Mouse (Mus musculus): Measurements from ENCODE around the gene C2cd4c. TPM values are rescaled to one million over a fixed set of nuclear protein-coding genes. Genes with fewer than 3 reads are reported as not detected.

The C2cd4c gene
- total RNA-seq (2021) (under 1 TPM in 1 of 2 experiments, not detected in 1; 0.10 TPM), polyA plus RNA-seq (2012; rRNA removed) (0.02 and 0.09 TPM in 2 replicates)
- long read RNA-seq = 0 reads

DNA sequence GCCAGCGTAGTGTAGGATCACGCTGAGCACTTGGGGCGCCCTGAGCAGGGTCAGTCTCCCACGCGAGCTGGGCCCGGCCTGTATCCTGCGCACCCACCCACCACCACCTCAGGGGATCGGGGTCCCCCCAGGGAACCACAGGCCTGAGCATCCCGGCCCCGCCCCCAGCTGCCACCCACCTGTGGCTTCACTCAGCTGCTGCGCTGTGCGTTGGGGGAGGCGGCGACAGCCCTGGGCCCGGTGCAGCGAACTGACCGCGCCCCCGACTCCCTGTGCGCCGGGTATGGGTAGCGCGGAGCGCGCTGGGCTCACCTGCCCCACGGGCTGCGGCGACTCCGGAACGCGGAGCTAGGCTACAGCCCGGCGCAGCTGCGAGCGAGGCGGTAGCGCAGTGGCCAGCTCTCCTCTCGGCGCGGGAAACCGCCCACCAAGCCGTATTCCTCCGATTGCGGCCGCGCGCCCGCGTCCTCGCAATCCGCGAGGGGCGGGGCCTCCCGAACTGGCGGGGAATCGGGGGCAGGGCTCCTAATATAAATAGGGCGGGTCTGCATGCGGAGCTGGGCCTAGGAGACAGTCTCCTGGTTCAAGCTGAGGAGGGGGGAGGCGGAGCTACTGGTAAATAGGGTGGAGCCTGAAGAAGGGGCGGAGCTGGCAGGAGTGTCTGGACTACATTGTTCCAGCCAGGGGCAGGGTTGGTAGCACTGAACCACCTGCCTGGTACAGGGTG, at the start of gene C2cd4c:
Gene C2cd4c (minus strand): TSS at position 448 of the 727 bp plus-strand sequence.
- no peaks in the 10 kb centered on the region for H3K79me2 ChIP-seq (replicated peaks; ENCODE audit: control insufficient read depth, insufficient read depth, low read length)
- intact Hi-C loops (cut with DNase I) = no loop called here
- peak; percentile 34 to 45 for DNase-seq
- H3K36me3 ChIP-seq (ENCODE audit: control insufficient read depth, insufficient read depth, low read length) = no peaks in the 10 kb centered on the region
- TF ChIP-seq POLR2A (IDR thresholded peaks at IDR 0.05; ENCODE audit: insufficient read depth, low read depth, low read length) (no peak), CTCF (IDR thresholded peaks at IDR 0.05) (no peak), EP300 (IDR thresholded peaks at IDR 0.05; ENCODE audit: insufficient read depth, low read depth, low read length) (no peak)
- peaks cover 2% of the 10 kb centered on the region; the same call in 1 of the 2 replicates for H3K4me1 ChIP-seq (ENCODE audit: control insufficient read depth, insufficient read depth, low read length)
- H3K27ac ChIP-seq = no peak within 1 kb of the TSS
- H3K4me3 ChIP-seq = peak within 1 kb of the TSS; percentile 51
- WGBS = 3% methylated on average over 60 of the region's 60 CpGs
- peaks cover 12% of the 10 kb centered on the region for H3K27me3 ChIP-seq (ENCODE audit: control insufficient read depth, insufficient read depth, low read length)
- H3K9ac ChIP-seq (ENCODE audit: low read depth, low read length) = peak within 1 kb of the TSS; percentile 46

- intact Hi-C loops (cut with DNase I) = loop anchor here (10.0 kb wide), 1 partner anchor 907 kb away; the partner anchor contains the start of gene Ccdc105
Observed at GRCm38 (mm10) chr10:79661861-79662260, 48.0 kb upstream of the C2cd4c start.

GRCm38 (mm10) chr10:79660298-79660697, 46.5 kb upstream of the C2cd4c start:
- no peak overlapping the region for H3K9ac ChIP-seq (ENCODE audit: low read depth, low read length)
- H3K27ac ChIP-seq = no peak overlapping the region
- intact Hi-C loops (cut with DNase I) = loop anchor here (10.0 kb wide), 1 partner anchor 905 kb away; the partner anchor contains the start of gene Ccdc105
- H3K4me1 ChIP-seq (ENCODE audit: control insufficient read depth, insufficient read depth, low read length) = no peaks in the 10 kb centered on the region
- no peaks in the 10 kb centered on the region for H3K36me3 ChIP-seq (ENCODE audit: control insufficient read depth, insufficient read depth, low read length)
- TF ChIP-seq POLR2A (IDR thresholded peaks at IDR 0.05; ENCODE audit: insufficient read depth, low read depth, low read length) = no peak
- peak; percentile 40 for TF ChIP-seq CTCF (IDR thresholded peaks at IDR 0.05)
- WGBS = 85% methylated on average over 2 of the region's 2 CpGs
- no peaks in the 10 kb centered on the region for H3K27me3 ChIP-seq (ENCODE audit: control insufficient read depth, insufficient read depth, low read length)
- no peak for DNase-seq
- H3K79me2 ChIP-seq (replicated peaks; ENCODE audit: control insufficient read depth, insufficient read depth, low read length) = no peaks in the 10 kb centered on the region
- H3K4me3 ChIP-seq = no peak overlapping the region

More at GRCm38 (mm10) chr10:79661861-79662260, 48.0 kb upstream of the C2cd4c start:
- Histone ChIP-seq H3K27me3 (ENCODE audit: control insufficient read depth, insufficient read depth, low read length) (no peaks in the 10 kb centered on the region), H3K4me1 (ENCODE audit: control insufficient read depth, insufficient read depth, low read length) (no peaks in the 10 kb centered on the region), H3K79me2 (replicated peaks; ENCODE audit: control insufficient read depth, insufficient read depth, low read length) (no peaks in the 10 kb centered on the region), H3K4me3 (no peak overlapping the region), H3K27ac (no peak overlapping the region), H3K36me3 (ENCODE audit: control insufficient read depth, insufficient read depth, low read length) (no peaks in the 10 kb centered on the region), H3K9ac (ENCODE audit: low read depth, low read length) (no peak overlapping the region)
- DNase-seq = no peak
- 41% methylated on average over 3 of the region's 3 CpGs for WGBS
- TF ChIP-seq EP300 (IDR thresholded peaks at IDR 0.05; ENCODE audit: insufficient read depth, low read depth, low read length) (no peak), POLR2A (IDR thresholded peaks at IDR 0.05; ENCODE audit: insufficient read depth, low read depth, low read length) (no peak), CTCF (IDR thresholded peaks at IDR 0.05) (no peak)

- Histone ChIP-seq H3K9ac (ENCODE audit: low read depth, low read length) (no peak overlapping the region), H3K36me3 (ENCODE audit: control insufficient read depth, insufficient read depth, low read length) (no peaks in the 10 kb centered on the region), H3K27ac (no peak overlapping the region), H3K4me3 (no peak overlapping the region), H3K4me1 (ENCODE audit: control insufficient read depth, insufficient read depth, low read length) (no peaks in the 10 kb centered on the region), H3K27me3 (ENCODE audit: control insufficient read depth, insufficient read depth, low read length) (peaks cover 2% of the 10 kb centered on the region; the same call in 1 of the 2 replicates), H3K79me2 (replicated peaks; ENCODE audit: control insufficient read depth, insufficient read depth, low read length) (no peaks in the 10 kb centered on the region)
- intact Hi-C loops (cut with DNase I) = no loop called here
- DNase-seq = no peak
- TF ChIP-seq EP300 (IDR thresholded peaks at IDR 0.05; ENCODE audit: insufficient read depth, low read depth, low read length) (no peak), CTCF (IDR thresholded peaks at IDR 0.05) (peak; percentile 37)
- WGBS = 21% methylated on average over 4 of the region's 4 CpGs
Observed at GRCm38 (mm10) chr10:79658829-79659228, 45.0 kb upstream of the C2cd4c start.

- Histone ChIP-seq H3K27ac (no peak overlapping the region), H3K27me3 (ENCODE audit: control insufficient read depth, insufficient read depth, low read length) (peaks cover 2% of the 10 kb centered on the region; the same call in 1 of the 2 replicates), H3K4me1 (ENCODE audit: control insufficient read depth, insufficient read depth, low read length) (no peaks in the 10 kb centered on the region), H3K4me3 (no peak overlapping the region), H3K9ac (ENCODE audit: low read depth, low read length) (no peak overlapping the region), H3K36me3 (ENCODE audit: control insufficient read depth, insufficient read depth, low read length) (no peaks in the 10 kb centered on the region), H3K79me2 (replicated peaks; ENCODE audit: control insufficient read depth, insufficient read depth, low read length) (no peaks in the 10 kb centered on the region)
- 58% methylated on average over 1 of the region's 1 CpGs for WGBS
- intact Hi-C loops (cut with DNase I) = no loop called here
- TF ChIP-seq EP300 (IDR thresholded peaks at IDR 0.05; ENCODE audit: insufficient read depth, low read depth, low read length) (no peak), POLR2A (IDR thresholded peaks at IDR 0.05; ENCODE audit: insufficient read depth, low read depth, low read length) (no peak), CTCF (IDR thresholded peaks at IDR 0.05) (no peak)
- no peak for DNase-seq
Observed at GRCm38 (mm10) chr10:79654946-79655395, 41.1 kb upstream of the C2cd4c start.

DNA sequence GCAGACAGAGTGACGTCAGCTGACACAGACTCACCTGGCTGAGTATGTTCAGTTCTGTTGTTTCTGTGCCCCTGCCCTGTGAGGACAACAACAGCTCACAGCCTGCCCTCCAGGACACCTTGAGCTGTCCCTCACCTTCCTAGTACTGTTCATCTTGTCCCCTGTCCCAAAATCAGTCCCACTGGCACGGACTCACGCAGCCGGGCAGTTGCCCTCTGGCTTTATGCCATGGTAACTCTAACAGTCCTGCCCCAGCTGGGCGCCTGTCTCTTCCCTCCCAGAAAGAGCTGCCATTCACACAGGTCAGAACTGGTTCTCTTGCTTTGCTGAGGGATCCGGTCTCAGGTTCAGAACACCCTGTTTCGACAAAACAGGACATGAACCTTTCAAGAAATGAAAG, 39.0 kb upstream of the C2cd4c start:
- no peak overlapping the region for H3K27ac ChIP-seq

More for the DNA sequence above, 39.0 kb upstream of the C2cd4c start:
- peak in 1 of 2 experiments; percentile 36 for DNase-seq
- no peaks in the 10 kb centered on the region for H3K36me3 ChIP-seq (ENCODE audit: control insufficient read depth, insufficient read depth, low read length)
- H3K27me3 ChIP-seq (ENCODE audit: control insufficient read depth, insufficient read depth, low read length) = peaks cover 2% of the 10 kb centered on the region; the same call in 1 of the 2 replicates
- no peak overlapping the region for H3K4me3 ChIP-seq
- no peaks in the 10 kb centered on the region for H3K4me1 ChIP-seq (ENCODE audit: control insufficient read depth, insufficient read depth, low read length)
- no peak for TF ChIP-seq CTCF (IDR thresholded peaks at IDR 0.05)
- intact Hi-C loops (cut with DNase I) = no loop called here
- H3K79me2 ChIP-seq (replicated peaks; ENCODE audit: control insufficient read depth, insufficient read depth, low read length) = no peaks in the 10 kb centered on the region
- 57% methylated on average over 7 of the region's 7 CpGs for WGBS
- H3K9ac ChIP-seq (ENCODE audit: low read depth, low read length) = no peak overlapping the region
